Comparison of ENCODE assay signal across 8 mouse cellular contexts in the genomic region with DNA sequence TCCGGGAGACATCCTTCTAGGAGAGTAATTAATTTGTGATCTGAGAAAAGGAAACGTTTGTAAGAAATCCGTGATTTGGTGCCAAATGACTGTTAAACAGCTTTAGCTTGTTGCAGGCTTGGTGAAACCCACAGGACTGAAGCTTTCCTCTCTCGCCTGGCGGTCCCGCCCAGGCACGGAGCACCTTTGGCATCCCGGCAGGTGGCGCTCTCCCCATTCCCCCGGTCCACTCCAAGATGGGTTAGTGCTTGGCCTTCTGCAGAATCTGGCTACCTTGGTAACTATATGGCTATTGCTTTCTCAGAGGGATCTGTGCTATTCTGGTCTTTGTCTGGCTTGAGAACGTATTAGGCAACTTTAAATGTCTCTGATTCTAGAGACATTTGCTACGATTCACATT. TPM values are rescaled to one million over a fixed set of nuclear protein-coding genes. Genes with fewer than 3 reads are reported as not detected.
DNase-seq lines count a peak whose midpoint lies in the region; ATAC-seq and TF ChIP-seq lines count a peak whose summit lies in the region.

No protein-coding gene starts in this region.

- no peak overlapping the region for H3ac ChIP-seq in myocyte (ENCODE audit: control insufficient read depth, insufficient read length)

- no peak overlapping the region for H3K27ac ChIP-seq in embryonic facial prominence, embryonic 11.5 days (replicated peaks; ENCODE audit: low read depth, low read length)
- no peak overlapping the region for H3K27ac ChIP-seq in kidney, embryonic 16.5 days (ENCODE audit: low read length)
- H3K27ac ChIP-seq in liver, adult 2 months (replicated peaks; ENCODE audit: insufficient read depth, low read depth, low read length), result no peak overlapping the region

- H3K27me3 ChIP-seq in embryonic facial prominence, embryonic 11.5 days (ENCODE audit: control insufficient read depth, insufficient read depth, low read length), result no peaks in the 10 kb centered on the region
- no peaks in the 10 kb centered on the region for H3K27me3 ChIP-seq in kidney, embryonic 16.5 days (ENCODE audit: insufficient read depth, low read length)
- no peaks in the 10 kb centered on the region for H3K27me3 ChIP-seq in liver, adult 2 months (ENCODE audit: control insufficient read depth, insufficient read depth, low read length)
- no peaks in the 10 kb centered on the region for H3K27me3 ChIP-seq in myocyte (ENCODE audit: control insufficient read depth, insufficient read depth, insufficient read length)

- TF ChIP-seq POLR2A in liver, adult 2 months (IDR thresholded peaks at IDR 0.05; ENCODE audit: extremely low read depth, insufficient read depth, low read length), result no peak
- no peak for TF ChIP-seq POLR2A in myocyte (IDR thresholded peaks at IDR 0.05; ENCODE audit: insufficient read length, low read depth)

- H3K9ac ChIP-seq in embryonic facial prominence, embryonic 11.5 days (replicated peaks; ENCODE audit: low read length), result no peak overlapping the region
- H3K9ac ChIP-seq in kidney, embryonic 16.5 days (replicated peaks; ENCODE audit: low read length), result no peak overlapping the region
- no peak overlapping the region for H3K9ac ChIP-seq in liver, adult 2 months (ENCODE audit: low read depth, low read length)

- H3K4me2 ChIP-seq in embryonic facial prominence, embryonic 11.5 days (ENCODE audit: low read depth, low read length), result no peak overlapping the region
- H3K4me2 ChIP-seq in kidney, embryonic 16.5 days (replicated peaks; ENCODE audit: low read depth, low read length), result no peak overlapping the region
- H3K4me2 ChIP-seq in myocyte (ENCODE audit: low read depth), result peak overlapping the region; percentile 15

- DNase-seq in 416B (ENCODE audit: low read depth), result peak; percentile 86
- DNase-seq in adrenal gland, postnatal 14 days, result peak; percentile 93
- peak; percentile 81 for DNase-seq in embryonic facial prominence, embryonic 11.5 days (ENCODE audit: low spot score)
- peak; percentile 82 for DNase-seq in heart, adult 8-10 months (ENCODE audit: low spot score)
- peak; percentile 41 for DNase-seq in liver, adult 2 months (ENCODE audit: extremely low read depth, low read depth, low spot score)
- peak; percentile 54 to 69 for DNase-seq in spleen, postnatal 14 days (ENCODE audit: low spot score in 2 of 2)

- no peaks in the 10 kb centered on the region for H3K9me3 ChIP-seq in embryonic facial prominence, embryonic 11.5 days (replicated peaks; ENCODE audit: control insufficient read depth, low read length)
- no peaks in the 10 kb centered on the region for H3K9me3 ChIP-seq in kidney, embryonic 16.5 days (ENCODE audit: low read length)

- no peaks in the 10 kb centered on the region for H3K4me1 ChIP-seq in embryonic facial prominence, embryonic 11.5 days (ENCODE audit: control insufficient read depth, insufficient read depth, low read length)
- H3K4me1 ChIP-seq in kidney, embryonic 16.5 days (ENCODE audit: insufficient read depth, low read length), result no peaks in the 10 kb centered on the region
- no peaks in the 10 kb centered on the region for H3K4me1 ChIP-seq in liver, adult 2 months (ENCODE audit: control insufficient read depth, insufficient read depth, low read length)

- ATAC-seq in embryonic facial prominence, embryonic 11.5 days (replicated peaks; ENCODE audit: insufficient number of reproducible peaks, low FRiP score, low TSS enrichment, low read depth), result peak; percentile 67; the same call in 1 of the 2 replicates
- peak; percentile 89 for ATAC-seq in kidney, embryonic 16.5 days (ENCODE audit: low FRiP score, low TSS enrichment)

- no peaks in the 10 kb centered on the region for H3K79me2 ChIP-seq in liver, adult 2 months (ENCODE audit: control insufficient read depth, insufficient read depth, low read length)
- H3K79me2 ChIP-seq in myocyte (ENCODE audit: control insufficient read depth, insufficient read depth), result no peaks in the 10 kb centered on the region

- WGBS in embryonic facial prominence, embryonic 11.5 days, result 18% methylated on average over 12 of the region's 12 CpGs
- 14% methylated on average over 12 of the region's 12 CpGs for WGBS in kidney, embryonic 16.5 days
- 16% methylated on average over 12 of the region's 12 CpGs for WGBS in liver, adult 2 months

- no peaks in the 10 kb centered on the region for H3K36me3 ChIP-seq in embryonic facial prominence, embryonic 11.5 days (replicated peaks; ENCODE audit: control insufficient read depth, insufficient read depth, low read depth, low read length)
- H3K36me3 ChIP-seq in kidney, embryonic 16.5 days (ENCODE audit: insufficient read depth, low read length), result no peaks in the 10 kb centered on the region
- no peaks in the 10 kb centered on the region for H3K36me3 ChIP-seq in liver, adult 2 months (ENCODE audit: control insufficient read depth, insufficient read depth, low read length)
- no peaks in the 10 kb centered on the region for H3K36me3 ChIP-seq in myocyte (ENCODE audit: control insufficient read depth, insufficient read depth)

- peak; percentile 97 for TF ChIP-seq CTCF in liver, adult 2 months (IDR thresholded peaks at IDR 0.05; ENCODE audit: low read depth, low read length)

- no peak overlapping the region for H3K4me3 ChIP-seq in embryonic facial prominence, embryonic 11.5 days (ENCODE audit: low read depth, low read length)
- H3K4me3 ChIP-seq in kidney, embryonic 16.5 days (ENCODE audit: low read length), result no peak overlapping the region
- H3K4me3 ChIP-seq in liver, adult 2 months (ENCODE audit: insufficient read depth, low read depth, low read length), result no peak overlapping the region
- no peak overlapping the region for H3K4me3 ChIP-seq in myocyte

TF ChIP-seq in myocyte, 11 proteins besides CTCF, POLR2A, EP300 and RAD21:
- no peak for TF ChIP-seq SRF (IDR thresholded peaks at IDR 0.05; ENCODE audit: control insufficient read depth, insufficient read length, low read depth)
- TF ChIP-seq MYOG (IDR thresholded peaks at IDR 0.05; ENCODE audit: control insufficient read depth in 1 of 3, insufficient read depth in 1 of 3, insufficient read length in 2 of 3, low read depth in 2 of 3), result no peak
- TF ChIP-seq TCF12 (IDR thresholded peaks at IDR 0.05; ENCODE audit: insufficient read depth, poor library complexity, severe bottlenecking), result no peak
- TF ChIP-seq POLR2AphosphoS2 (IDR thresholded peaks at IDR 0.05; ENCODE audit: insufficient read length, low read depth), result no peak
- TF ChIP-seq CEBPB (IDR thresholded peaks at IDR 0.05; ENCODE audit: insufficient read depth, poor library complexity, severe bottlenecking), result no peak
- TF ChIP-seq USF1 (IDR thresholded peaks at IDR 0.05; ENCODE audit: low read depth), result no peak
- TF ChIP-seq TCF3 (IDR thresholded peaks at IDR 0.05; ENCODE audit: insufficient read length, low read depth), result no peak
- no peak for TF ChIP-seq MAX (IDR thresholded peaks at IDR 0.05; ENCODE audit: low read depth)
- TF ChIP-seq MYOD1 (IDR thresholded peaks at IDR 0.05; ENCODE audit: control insufficient read depth in 1 of 3, insufficient read length in 2 of 3, low read depth in 2 of 3), result no peak
- no peak for TF ChIP-seq E2F4 (IDR thresholded peaks at IDR 0.05; ENCODE audit: insufficient read depth)

RNA-seq across cellular contexts. Expression of a gene that starts 6.6 kb away (rescaled TPM):
- 102 and 121 TPM in 2 replicates for total RNA-seq in adrenal gland, postnatal 14 days (2021)
- 1.4 and 1.9 TPM in 2 replicates for polyA plus RNA-seq in embryonic facial prominence, embryonic 11.5 days (2014; fragmentation: Nextera tagmentation; extraction: Ambion mirVana)
- 10 to 100 TPM in 3 of 4 experiments, 1 to 10 TPM in 1; 8.8 to 16.2 (median 12.4) TPM for total RNA-seq in heart, adult 8-10 months (2022)
- 11.1 and 11.8 TPM in 2 replicates for polyA plus RNA-seq in kidney, embryonic 16.5 days (2015; fragmentation: Nextera tagmentation; extraction: Ambion mirVana)
- total RNA-seq in liver, adult 2 months (2014; rRNA removed), result 3.1 and 4.0 TPM in 2 replicates
- 0.37 and 0.61 TPM in 2 replicates for polyA plus RNA-seq in liver, adult 2 months (2012; rRNA removed)
- 2.7 TPM for polyA plus RNA-seq in myocyte (2012; fragmentation: generic; extraction: Trizol)

Comparison
In these comparisons a context has a peak if more than half of its experiments do, and no peak if none do; other contexts are left out.
1. DNase-seq: peak in every context shown above with its lines; median percentile 93 in adrenal gland, postnatal 14 days; 86 in 416B; 82 in heart, adult 8-10 months; 81 in embryonic facial prominence, embryonic 11.5 days; 62 in spleen, postnatal 14 days; 41 in liver, adult 2 months.